Comparison of ENCODE assay signal across 8 mouse cellular contexts in the genomic region with DNA sequence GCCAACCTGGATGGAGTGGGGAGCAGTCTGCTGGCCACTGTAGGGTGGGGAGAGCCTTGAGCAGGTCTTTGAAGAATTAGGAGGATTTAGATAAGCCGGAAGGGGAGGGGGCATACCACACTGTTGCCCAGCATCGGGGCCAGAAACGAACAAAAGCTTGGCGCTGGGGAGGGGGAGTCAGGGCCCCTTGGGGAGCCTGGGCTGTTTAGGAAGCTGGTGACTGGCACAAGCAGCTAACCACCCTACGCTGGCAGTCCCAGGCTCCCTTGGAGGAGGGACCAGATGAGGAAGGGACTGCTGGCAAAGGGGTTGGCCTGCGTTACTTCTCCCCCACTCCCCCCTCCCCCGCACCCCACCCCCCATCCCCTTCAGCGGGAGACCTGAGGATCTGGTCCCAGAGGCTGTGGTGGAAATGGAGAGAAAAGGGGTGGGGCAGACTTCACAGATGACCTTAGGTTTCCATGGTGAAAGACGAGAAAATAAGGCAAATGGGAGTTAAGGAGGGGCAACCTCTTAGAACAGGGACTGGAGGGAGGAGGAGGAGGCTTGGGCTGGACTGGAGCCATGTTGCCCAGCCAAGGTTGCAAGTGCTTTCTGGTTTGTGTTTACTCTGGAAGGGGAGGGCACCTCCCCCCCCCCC. TPM values are rescaled to one million over a fixed set of nuclear protein-coding genes. Genes with fewer than 3 reads are reported as not detected.
DNase-seq lines count a peak whose midpoint lies in the region; ATAC-seq lines count a peak whose summit lies in the region.

No protein-coding gene starts in this region.

- peak overlapping the region; percentile 27; the same call in 1 of the 2 replicates for H3K9ac ChIP-seq in limb, embryonic 11.5 days (ENCODE audit: low read length)
- 0 out of 2 replicates have a peak overlapping the region, but pooled peaks have one; percentile 34 for H3K9ac ChIP-seq in midbrain, embryonic 12.5 days (replicated peaks)

- no peaks in the 10 kb centered on the region for H3K9me3 ChIP-seq in limb, embryonic 11.5 days (ENCODE audit: control insufficient read depth, low read length)
- H3K9me3 ChIP-seq in midbrain, embryonic 12.5 days, result no peaks in the 10 kb centered on the region

- H3K4me1 ChIP-seq in limb, embryonic 11.5 days (ENCODE audit: control insufficient read depth, insufficient read depth, low read length), result peaks cover 53% of the 10 kb centered on the region
- H3K4me1 ChIP-seq in midbrain, embryonic 12.5 days, result peaks cover 56% of the 10 kb centered on the region

- DNase-seq in heart, adult 18-20 months, result peak; percentile 72 to 75
- no peak for DNase-seq in heart, postnatal 25 days (ENCODE audit: low spot score)
- peak; percentile 86 for DNase-seq in embryo, embryonic 10.5 days (ENCODE audit: low spot score)
- peak; percentile 59 to 71 for DNase-seq in heart, postnatal 10 days
- peak; percentile 55 for DNase-seq in limb, embryonic 11.5 days (ENCODE audit: low spot score)
- no peak for DNase-seq in right cerebral cortex, postnatal 25 days
- DNase-seq in urinary bladder, adult 18-20 months (ENCODE audit: low spot score in 2 of 2), result no peak

- peak overlapping the region; percentile 30; the same call in 1 of the 2 replicates for H3K4me2 ChIP-seq in limb, embryonic 11.5 days (ENCODE audit: low read depth, severe bottlenecking)
- H3K4me2 ChIP-seq in midbrain, embryonic 12.5 days (replicated peaks), result peak overlapping the region; percentile 38

- no peaks in the 10 kb centered on the region; the same call in 1 of the 2 replicates for H3K36me3 ChIP-seq in limb, embryonic 11.5 days (ENCODE audit: control insufficient read depth, insufficient read depth, low read length)
- H3K36me3 ChIP-seq in midbrain, embryonic 12.5 days, result no peaks in the 10 kb centered on the region

- no peaks in the 10 kb centered on the region for H3K27me3 ChIP-seq in limb, embryonic 11.5 days (ENCODE audit: control insufficient read depth, insufficient read depth, low read length)
- H3K27me3 ChIP-seq in midbrain, embryonic 12.5 days, result no peaks in the 10 kb centered on the region

- H3K4me3 ChIP-seq in limb, embryonic 11.5 days (ENCODE audit: low read depth, low read length), result no peak overlapping the region
- no peak overlapping the region for H3K4me3 ChIP-seq in midbrain, embryonic 12.5 days

- ATAC-seq in limb, embryonic 11.5 days (ENCODE audit: insufficient number of reproducible peaks, low FRiP score, low TSS enrichment, low read depth), result peak; percentile 73
- peak; percentile 88 for ATAC-seq in midbrain, embryonic 12.5 days (ENCODE audit: low FRiP score, low read depth)

- H3K27ac ChIP-seq in limb, embryonic 11.5 days (replicated peaks; ENCODE audit: low read depth, low read length), result peak overlapping the region; percentile 80
- peak overlapping the region; percentile 89 for H3K27ac ChIP-seq in midbrain, embryonic 12.5 days (replicated peaks)

- WGBS in limb, embryonic 11.5 days, result 2% methylated on average over 9 of the region's 9 CpGs
- 1% methylated on average over 9 of the region's 9 CpGs for WGBS in midbrain, embryonic 12.5 days

- intact Hi-C loops in heart, postnatal 25 days (cut with DNase I), result loop anchor here (5.0 kb wide), 1 partner anchor 129 kb away; no protein-coding TSS in a partner anchor
- intact Hi-C loops in heart, postnatal 10 days (cut with DNase I), result loop anchor here (5.0 kb wide), 1 partner anchor 524 kb away; no protein-coding TSS in a partner anchor

RNA-seq across cellular contexts. Expression of gene Klf3, which starts 7.8 kb away (rescaled TPM):
- 10 to 100 TPM; 36.9 to 49.1 TPM for total RNA-seq in heart, adult 18-20 months (2021)
- 10 to 100 TPM; 43.6 to 55.6 TPM for total RNA-seq in heart, postnatal 25 days (2021)
- total RNA-seq in heart, postnatal 10 days (2021), result 10 to 100 TPM; 78.9 to 81.0 TPM
- polyA plus RNA-seq in limb, embryonic 11.5 days (2014; fragmentation: Nextera tagmentation; extraction: Ambion mirVana), result 38.6 and 43.6 TPM in 2 replicates
- polyA plus RNA-seq in midbrain, embryonic 12.5 days (2016; fragmentation: Nextera tagmentation; extraction: Ambion mirVana), result 37.4 and 39.9 TPM in 2 replicates

Comparison
In these comparisons a context has a peak if more than half of its experiments do, and no peak if none do; other contexts are left out.
1. DNase-seq: peak in heart, adult 18-20 months (2 of 2), embryo, embryonic 10.5 days (single experiment), heart, postnatal 10 days (2 of 2) and limb, embryonic 11.5 days (single experiment); none in heart, postnatal 25 days (single experiment), right cerebral cortex, postnatal 25 days (single experiment) and urinary bladder, adult 18-20 months (0 of 2).